Mouse (Mus musculus) MEL (cell line): ENCODE measurements around the gene Gstz1. TPM values are rescaled to one million over a fixed set of nuclear protein-coding genes. Genes with fewer than 3 reads are reported as not detected.

Experiments used
- DNase-seq: peaks from one replicate; pipeline ENCODE4 v3.0.0; 2011; ENCODE audit warnings: low read depth, low spot score
- H3K27ac ChIP-seq: 2 replicates; pipeline ENCODE4 v1.5.1; 2012; ENCODE audit warnings: low read depth, mild to moderate bottlenecking, control low read depth, low read length, moderate library complexity; ENCODE audit not compliant: control insufficient read depth
- H3K27me3 ChIP-seq, 2 experiments: fragments of 150-350 bp in 1 of 2; sonication (generic) in 1 of 2; 2 replicates each; pipeline ENCODE4 v1.6.1; 2012; ENCODE audit warnings: low read length in 2 of 2, mild to moderate bottlenecking in 2 of 2, improper control_type of control experiment in 1 of 2, moderate library complexity in 1 of 2; ENCODE audit not compliant: insufficient read depth in 2 of 2, control insufficient read depth in 1 of 2
- H3K36me3 ChIP-seq, 2 experiments: 2 replicates each; pipeline ENCODE4 v1.6.1; 2012 to 2014; ENCODE audit warnings: low read length in 2 of 2, improper control_type of control experiment in 1 of 2, inconsistent platforms in 1 of 2, mild to moderate bottlenecking in 1 of 2; ENCODE audit not compliant: insufficient read depth in 2 of 2, control insufficient read depth in 1 of 2
- H3K4me1 ChIP-seq, 2 experiments: fragments of 150-350 bp in 1 of 2; sonication (generic) in 1 of 2; 2 replicates each; pipeline ENCODE4 v1.6.1; 2012; ENCODE audit warnings: low read length in 2 of 2, improper control_type of control experiment in 1 of 2, mild to moderate bottlenecking in 1 of 2; ENCODE audit not compliant: insufficient read depth in 2 of 2, control insufficient read depth in 1 of 2
- H3K4me3 ChIP-seq, 2 experiments: fragments of 150-350 bp in 1 of 2; sonication (generic) in 1 of 2; 2 replicates each; pipeline ENCODE4 v1.5.1; 2012; ENCODE audit warnings: low read depth in 2 of 2, low read length in 2 of 2, mild to moderate bottlenecking in 2 of 2, moderate library complexity in 2 of 2, control low read depth in 1 of 2, improper control_type of control experiment in 1 of 2; ENCODE audit not compliant: control insufficient read depth in 1 of 2, insufficient read depth in 1 of 2
- H3K79me2 ChIP-seq: 2 replicates; pipeline ENCODE4 v1.6.1; 2012; ENCODE audit warnings: mild to moderate bottlenecking, low read length, moderate library complexity; ENCODE audit not compliant: control insufficient read depth, poor library complexity, insufficient read depth
- H3K9ac ChIP-seq: 2 replicates; pipeline ENCODE4 v1.6.1; 2012; ENCODE audit warnings: low read depth, mild to moderate bottlenecking, control low read depth, low read length, moderate library complexity; ENCODE audit not compliant: control insufficient read depth, poor library complexity, severe bottlenecking
- H3K9me3 ChIP-seq: fragments of 150-350 bp; sonication (generic); replicated peaks from 2 replicates; pipeline ENCODE4 v1.6.1; 2012; ENCODE audit warnings: mild to moderate bottlenecking, low read length, improper control_type of control experiment, moderate library complexity; ENCODE audit not compliant: insufficient read depth
- CHD1 ChIP-seq: IDR thresholded peaks from 2 replicates; pipeline ENCODE4 v1.6.1; 2012; ENCODE audit warnings: low read depth, mild to moderate bottlenecking, inconsistent platforms, low read length, improper control_type of control experiment
- E2F4 ChIP-seq: IDR thresholded peaks from 2 replicates; pipeline ENCODE4 v1.6.1; 2011; ENCODE audit warnings: low read depth, low read length, improper control_type of control experiment, borderline replicate concordance
- EP300 ChIP-seq, 2 experiments: IDR thresholded peaks; 2 replicates each; pipeline ENCODE4 v1.6.1; 2011; ENCODE audit warnings: improper control_type of control experiment in 2 of 2, low read length in 2 of 2, low read depth in 1 of 2, mild to moderate bottlenecking in 1 of 2
- ETS1 ChIP-seq: IDR thresholded peaks from 2 replicates; pipeline ENCODE4 v1.6.1; 2012; ENCODE audit warnings: low read depth, mild to moderate bottlenecking, inconsistent platforms, low read length, improper control_type of control experiment, moderate library complexity
- GABPA ChIP-seq: IDR thresholded peaks from 2 replicates; pipeline ENCODE4 v1.6.1; 2012; ENCODE audit warnings: low read depth, mild to moderate bottlenecking, inconsistent platforms, low read length, improper control_type of control experiment, moderate library complexity
- JUND ChIP-seq: IDR thresholded peaks from 2 replicates; pipeline ENCODE4 v1.6.1; 2011; ENCODE audit warnings: low read depth, mild to moderate bottlenecking, improper control_type of control experiment, low read length
- MAX ChIP-seq: IDR thresholded peaks from 2 replicates; pipeline ENCODE4 v1.6.1; 2011; ENCODE audit warnings: low read length, improper control_type of control experiment
- MXI1 ChIP-seq: IDR thresholded peaks from 2 replicates; pipeline ENCODE4 v1.6.1; 2011; ENCODE audit warnings: mild to moderate bottlenecking, low read depth, low read length, improper control_type of control experiment
- NRF1 ChIP-seq: IDR thresholded peaks from 2 replicates; pipeline ENCODE4 v1.6.1; 2014; ENCODE audit warnings: low read depth, mild to moderate bottlenecking, inconsistent platforms, low read length, improper control_type of control experiment, moderate library complexity; ENCODE audit not compliant: poor library complexity, insufficient read depth, severe bottlenecking
- POLR2AphosphoS2 ChIP-seq: IDR thresholded peaks from 2 replicates; pipeline ENCODE4 v1.6.1; 2011; ENCODE audit warnings: low read length, improper control_type of control experiment
- RAD21 ChIP-seq: IDR thresholded peaks from 2 replicates; pipeline ENCODE4 v1.6.1; 2011; ENCODE audit warnings: mild to moderate bottlenecking, low read depth, low read length, improper control_type of control experiment
- TAL1 ChIP-seq: IDR thresholded peaks from 2 replicates; pipeline ENCODE4 v1.6.1; 2012; ENCODE audit warnings: mild to moderate bottlenecking, inconsistent platforms, low read length, moderate library complexity, mixed read lengths
- TCF12 ChIP-seq: IDR thresholded peaks from 2 replicates; pipeline ENCODE4 v1.6.1; 2014; ENCODE audit warnings: low read depth, mild to moderate bottlenecking, inconsistent platforms, low read length, improper control_type of control experiment, moderate library complexity
- UBTF ChIP-seq: IDR thresholded peaks from 2 replicates; pipeline ENCODE4 v1.6.1; 2012; ENCODE audit warnings: low read depth, mild to moderate bottlenecking, inconsistent platforms, low read length, improper control_type of control experiment, moderate library complexity, borderline replicate concordance; ENCODE audit not compliant: insufficient read depth
- polyA plus RNA-seq, 2 experiments: library from polyadenylated mRNA; stranded (reverse) in 1 of 2; unstranded in 1 of 2; fragments of >175 nt in 1 of 2; fragments of >200 nt in 1 of 2; gene quantifications; 2 replicates each; pipeline versions ENCODE4 v1.2.1 to v1.2.4; 2012; ENCODE audit warnings: low replicate concordance in 2 of 2, low read depth in 1 of 2; ENCODE audit not compliant: insufficient read length in 2 of 2, insufficient read depth in 1 of 2, missing spikeins in 1 of 2
- total RNA-seq: library from RNA; depleted of rRNA; stranded (reverse); fragments of 300-350 nt; gene quantifications from 2 replicates; pipeline ENCODE4 v1.2.3, GENCODE M21; 2012; rRNA removed

The Gstz1 gene
- total and polyA plus RNA-seq, 3 experiments, result 18.0 to 33.3 TPM; not detected in 1

- no peaks in the 10 kb centered on the region for H3K27me3 ChIP-seq
- TF ChIP-seq ETS1, result no peak
- no peak for TF ChIP-seq MAX
- TF ChIP-seq EP300 (IDR thresholded peaks at IDR 0.05; ENCODE audit: low read depth in 1 of 2, low read length in 2 of 2), result no peak
- TF ChIP-seq TAL1, result no peak
- no peak for TF ChIP-seq RAD21
- no peak for TF ChIP-seq MXI1
- no peak for TF ChIP-seq TCF12
- TF ChIP-seq GABPA, result no peak
- TF ChIP-seq CHD1, result no peak
- TF ChIP-seq JUND, result no peak
- TF ChIP-seq E2F4, result no peak
- no peak for TF ChIP-seq NRF1
- no peak for TF ChIP-seq POLR2AphosphoS2
- TF ChIP-seq UBTF, result no peak
- no peak for DNase-seq
- peaks cover 3 to 4% of the 10 kb centered on the region in 2 experiments; a peak in 3 of 4 replicates for H3K4me1 ChIP-seq
- H3K36me3 ChIP-seq, result peaks cover 0 to 7% of the 10 kb centered on the region in 2 experiments; a peak in 2 of 4 replicates
- no peak overlapping the region for H3K27ac ChIP-seq
- H3K9ac ChIP-seq, result no peak overlapping the region
- H3K9me3 ChIP-seq, result no peaks in the 10 kb centered on the region
- no peak overlapping the region for H3K4me3 ChIP-seq
- no peaks in the 10 kb centered on the region for H3K79me2 ChIP-seq
Measured at GRCm38 (mm10) chr12:87212844-87213606, 66.1 kb downstream of the Gstz1 start.

Other genes with a start within 250 kb of the Gstz1 start
- gene Cipc, start 200.1 kb upstream of the Gstz1 start, total RNA-seq, result 22.5 and 24.8 TPM in 2 replicates
- gene Cipc, start 200.1 kb upstream of the Gstz1 start, polyA plus RNA-seq, result 10 to 100 TPM; 27.5 to 98.1 TPM
- gene Zdhhc22, start 156.7 kb upstream of the Gstz1 start, total RNA-seq, result not detected in 2 replicates
- gene Zdhhc22, start 156.7 kb upstream of the Gstz1 start, polyA plus RNA-seq, result under 1 TPM in 1 of 2 experiments, not detected in 1; 0.10 TPM
- 0.04 TPM in 1 of 2 replicates, not detected in the other for gene Tmem63c, start 125.8 kb upstream of the Gstz1 start, total RNA-seq
- not detected for gene Tmem63c, start 125.8 kb upstream of the Gstz1 start, polyA plus RNA-seq
- not detected in 2 replicates for gene Ngb, start 44.6 kb upstream of the Gstz1 start, total RNA-seq
- gene Ngb, start 44.6 kb upstream of the Gstz1 start, polyA plus RNA-seq, result not detected
- gene Pomt2, start 803 bp downstream of the Gstz1 start, total RNA-seq, result 10.2 and 11.1 TPM in 2 replicates
- gene Pomt2, start 803 bp downstream of the Gstz1 start, polyA plus RNA-seq, result 10 to 100 TPM in 1 of 2 experiments, not detected in 1; 12.9 TPM
- gene Samd15, start 52.6 kb downstream of the Gstz1 start, total RNA-seq, result 0.20 and 0.62 TPM in 2 replicates
- gene Samd15, start 52.6 kb downstream of the Gstz1 start, polyA plus RNA-seq, result 10 to 100 TPM in 1 of 2 experiments, not detected in 1; 24.0 TPM
- gene Tmed8, start 53.3 kb downstream of the Gstz1 start, total RNA-seq, result 4.7 and 5.0 TPM in 2 replicates
- 1 to 10 TPM in 1 of 2 experiments, not detected in 1; 6.9 TPM for gene Tmed8, start 53.3 kb downstream of the Gstz1 start, polyA plus RNA-seq
- 0.19 and 0.23 TPM in 2 replicates for gene Noxred1, start 91.6 kb downstream of the Gstz1 start, total RNA-seq
- gene Noxred1, start 91.6 kb downstream of the Gstz1 start, polyA plus RNA-seq, result under 1 TPM in 1 of 2 experiments, not detected in 1; 0.17 TPM
- gene Vipas39, start 119.1 kb downstream of the Gstz1 start, total RNA-seq, result 18.2 and 19.7 TPM in 2 replicates
- gene Vipas39, start 119.1 kb downstream of the Gstz1 start, polyA plus RNA-seq, result 10 to 100 TPM in 1 of 2 experiments, not detected in 1; 23.0 TPM
- 414 and 424 TPM in 2 replicates for gene Ahsa1, start 119.3 kb downstream of the Gstz1 start, total RNA-seq
- gene Ahsa1, start 119.3 kb downstream of the Gstz1 start, polyA plus RNA-seq, result 100 to 1,000 TPM in 1 of 2 experiments, not detected in 1; 403 TPM
- not detected in 2 replicates for gene Ism2, start 152.5 kb downstream of the Gstz1 start, total RNA-seq
- gene Ism2, start 152.5 kb downstream of the Gstz1 start, polyA plus RNA-seq, result not detected
- gene Sptlc2, start 241.2 kb downstream of the Gstz1 start, total RNA-seq, result 61.6 and 64.6 TPM in 2 replicates
- gene Sptlc2, start 241.2 kb downstream of the Gstz1 start, polyA plus RNA-seq, result 10 to 100 TPM in 1 of 2 experiments, not detected in 1; 75.9 TPM